Mouse (Mus musculus): ENCODE results near the gene Umodl1. TPM values are rescaled to one million over a fixed set of nuclear protein-coding genes. Genes with fewer than 3 reads are reported as not detected.
A peak's percentile ranks its signal among the peaks of the same experiment; 100 is the strongest.

The Umodl1 gene
- total RNA-seq, 2 experiments from 2014 or later = not detected

DNA sequence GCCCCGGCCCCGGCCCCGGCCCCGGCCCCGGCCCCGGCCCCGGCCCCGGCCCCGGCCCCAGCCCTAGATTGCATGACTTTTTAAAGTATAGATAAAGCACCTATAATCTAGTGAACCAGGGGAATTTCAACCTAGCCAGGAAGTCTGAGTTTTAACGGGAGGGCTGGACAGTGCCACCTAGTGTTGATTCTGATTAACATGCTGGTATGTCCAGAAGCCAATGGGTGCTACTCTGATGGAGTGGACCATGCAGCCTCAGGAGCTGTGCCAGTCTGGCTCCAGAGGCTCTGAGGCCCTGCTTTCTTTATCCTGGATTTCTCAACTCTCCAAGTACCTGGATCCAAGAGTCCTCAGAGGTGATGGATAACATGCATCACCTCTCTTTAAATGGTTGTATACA lies 35.8 kb downstream of the Umodl1 start:
- no peak for ATAC-seq (replicated peaks; ENCODE audit: low FRiP score, poor library complexity, severe bottlenecking)

- ATAC-seq (replicated peaks; ENCODE audit: low FRiP score, poor library complexity, severe bottlenecking) = 0 out of 2 replicates have a peak, but pooled peaks have one; percentile 30
Measured at GRCm38 (mm10) chr17:30996296-30996695, 41.9 kb downstream of the Umodl1 start.

GRCm38 (mm10) chr17:31000897-31001296 lies 46.5 kb downstream of the Umodl1 start:
- ATAC-seq (replicated peaks; ENCODE audit: low FRiP score, poor library complexity, severe bottlenecking) = no peak

GRCm38 (mm10) chr17:31002613-31003012 lies 48.2 kb downstream of the Umodl1 start:
- ATAC-seq (replicated peaks; ENCODE audit: low FRiP score, poor library complexity, severe bottlenecking) = no peak

DNA sequence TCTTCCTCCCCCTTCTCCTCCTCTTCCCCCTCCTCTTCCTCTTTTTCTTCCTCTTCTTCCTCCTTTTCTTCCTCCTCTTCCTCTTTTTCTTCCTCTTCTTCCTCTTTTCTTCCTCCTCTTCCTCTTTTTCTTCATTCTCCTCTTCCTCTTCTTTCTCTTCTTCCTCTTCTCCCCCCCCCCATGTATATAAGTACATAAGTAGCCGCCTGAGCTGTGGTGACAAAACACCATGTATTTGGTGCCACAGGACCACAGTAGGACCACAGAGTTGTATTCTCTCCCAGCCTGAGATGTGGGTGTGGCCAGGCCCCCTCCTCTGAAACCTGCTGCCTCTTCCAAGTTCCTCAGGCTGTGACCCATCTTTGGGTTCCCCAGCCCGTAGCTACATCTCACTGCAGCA lies 50.8 kb downstream of the Umodl1 start:
- no peak for ATAC-seq (replicated peaks; ENCODE audit: low FRiP score, poor library complexity, severe bottlenecking)

DNA sequence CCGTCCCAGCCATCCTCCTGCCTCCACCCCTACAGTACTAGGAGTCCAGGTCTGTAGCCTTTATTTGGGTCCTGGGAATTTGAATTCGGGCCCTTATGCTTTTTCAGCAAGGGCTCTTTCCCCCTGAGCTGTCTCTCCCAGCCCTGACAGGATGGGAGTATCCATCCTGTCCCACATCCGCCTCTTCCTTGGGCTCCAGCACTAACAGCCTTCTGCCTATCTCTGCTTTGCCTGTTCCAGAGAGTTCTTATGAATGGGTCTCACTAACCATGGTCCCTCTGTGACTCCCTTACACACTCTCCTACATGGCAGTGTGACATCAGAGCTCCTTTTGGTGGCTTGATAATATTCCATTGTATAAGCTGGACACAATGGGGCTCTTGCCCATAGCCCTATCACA lies 52.9 kb downstream of the Umodl1 start:
- ATAC-seq (replicated peaks; ENCODE audit: low FRiP score, poor library complexity, severe bottlenecking) = no peak

GRCm38 (mm10) chr17:31008416-31008815 lies 54.0 kb downstream of the Umodl1 start:
- ATAC-seq (replicated peaks; ENCODE audit: low FRiP score, poor library complexity, severe bottlenecking) = no peak

DNA sequence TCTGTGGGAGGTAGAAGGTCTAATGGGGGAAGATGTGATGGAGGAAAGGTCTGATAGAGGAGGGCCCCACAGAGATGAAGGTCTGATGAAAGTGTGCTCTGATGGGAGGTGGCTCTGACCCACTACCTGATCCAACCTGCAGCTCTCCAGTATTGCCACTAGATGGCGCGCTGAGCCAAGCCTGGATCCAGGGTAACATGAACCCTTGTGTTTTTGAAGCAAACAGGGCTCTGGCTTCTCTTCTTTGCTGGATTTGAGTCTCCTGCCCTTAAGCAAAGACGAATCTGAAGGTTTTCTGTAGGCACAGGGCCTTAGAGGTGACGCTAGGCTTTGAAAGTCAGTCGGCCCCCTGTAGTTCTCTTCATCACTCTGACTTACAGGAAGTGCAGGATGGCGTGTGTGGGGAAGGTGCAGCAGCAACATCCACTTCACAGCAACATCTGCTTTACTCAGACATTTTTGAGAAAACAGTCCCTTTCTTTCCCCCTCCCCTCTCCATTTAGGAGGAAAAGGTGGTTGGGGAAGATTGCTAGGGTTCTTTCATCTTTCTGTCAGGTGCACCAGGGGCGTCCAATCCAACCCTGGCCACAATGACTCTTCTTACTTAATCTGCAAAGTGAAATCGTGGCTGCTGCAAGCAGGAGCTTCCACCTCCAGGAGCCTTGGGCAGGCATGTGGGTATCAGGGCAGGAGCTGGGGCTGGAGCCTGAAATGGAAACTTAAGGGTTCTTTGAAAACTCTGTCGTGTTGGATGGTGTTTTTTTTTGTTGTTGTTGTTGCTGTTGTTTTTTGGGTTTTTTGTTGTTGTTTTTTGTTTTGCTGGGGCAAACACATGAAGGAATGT lies 57.3 kb downstream of the Umodl1 start:
- ATAC-seq (replicated peaks; ENCODE audit: low FRiP score, poor library complexity, severe bottlenecking) = peak; percentile 64; the same call in 1 of the 2 replicates

DNA sequence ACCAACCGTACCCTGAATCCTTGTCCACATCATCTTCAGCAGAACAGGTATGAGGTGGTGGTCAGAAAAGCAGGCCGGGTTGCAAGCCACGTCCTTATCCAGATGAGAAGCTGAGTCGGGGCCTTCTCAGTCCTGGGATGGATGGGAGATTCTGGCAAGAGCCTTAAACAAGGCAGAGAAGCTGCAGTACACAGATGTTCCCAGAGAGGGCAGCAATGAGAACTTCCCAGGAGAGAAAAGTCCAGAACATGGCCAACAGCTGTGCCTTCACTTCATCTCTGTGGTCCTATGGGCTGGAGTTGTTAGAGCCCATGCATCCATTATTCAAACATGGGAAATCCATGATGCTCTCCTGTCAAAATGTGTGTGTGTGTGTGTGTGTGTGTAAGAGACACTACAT lies 63.8 kb downstream of the Umodl1 start:
- ATAC-seq (replicated peaks; ENCODE audit: low FRiP score, poor library complexity, severe bottlenecking) = 0 out of 2 replicates have a peak, but pooled peaks have one; percentile 56

DNA sequence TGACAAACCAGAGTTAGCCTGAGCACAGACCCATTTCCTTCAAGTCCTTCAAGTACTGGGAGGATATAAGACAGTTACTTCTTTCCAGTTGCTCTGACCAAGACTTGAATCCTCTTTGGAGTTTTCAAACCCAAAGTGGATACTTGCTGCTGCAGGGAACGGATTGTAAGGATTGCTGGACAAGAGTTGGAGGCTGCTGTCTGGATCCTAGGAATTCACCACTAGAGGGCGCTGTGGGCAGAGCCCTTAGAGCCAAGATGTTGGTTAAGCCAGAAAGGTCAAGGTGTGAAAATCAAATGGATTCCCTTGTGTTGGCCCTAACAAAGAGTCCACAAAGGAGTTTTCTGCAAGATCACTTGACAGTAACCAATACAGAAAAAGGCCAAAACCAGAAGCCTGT lies 65.1 kb downstream of the Umodl1 start:
- peak; percentile 69; the same call in 1 of the 2 replicates for ATAC-seq (replicated peaks; ENCODE audit: low FRiP score, poor library complexity, severe bottlenecking)

DNA sequence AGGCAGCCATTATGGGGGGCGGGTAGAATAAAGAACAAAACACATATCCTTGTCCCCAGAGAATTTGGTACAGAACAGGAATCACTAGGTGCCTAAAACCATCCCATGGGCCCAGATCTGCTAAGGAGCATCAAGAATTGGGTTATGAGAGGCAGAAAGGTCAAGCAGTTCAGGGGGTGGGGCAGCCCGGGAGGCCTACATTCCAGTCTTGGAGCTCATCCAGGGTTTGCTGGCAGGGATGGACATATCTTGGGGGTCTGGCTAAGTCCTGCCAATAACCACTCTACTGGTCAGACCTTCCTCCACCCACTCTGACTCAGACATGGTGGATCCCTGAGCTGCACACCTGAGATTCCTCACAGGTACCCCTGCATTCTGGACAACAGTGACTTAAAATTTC lies 65.6 kb downstream of the Umodl1 start:
- no peak for ATAC-seq (replicated peaks; ENCODE audit: low FRiP score, poor library complexity, severe bottlenecking)

- ATAC-seq (replicated peaks; ENCODE audit: low FRiP score, poor library complexity, severe bottlenecking) = no peak
Measured at GRCm38 (mm10) chr17:31021276-31021675, 66.8 kb downstream of the Umodl1 start.

GRCm38 (mm10) chr17:31024125-31024781 lies 69.8 kb downstream of the Umodl1 start:
- no peak for ATAC-seq (replicated peaks; ENCODE audit: low FRiP score, poor library complexity, severe bottlenecking)

DNA sequence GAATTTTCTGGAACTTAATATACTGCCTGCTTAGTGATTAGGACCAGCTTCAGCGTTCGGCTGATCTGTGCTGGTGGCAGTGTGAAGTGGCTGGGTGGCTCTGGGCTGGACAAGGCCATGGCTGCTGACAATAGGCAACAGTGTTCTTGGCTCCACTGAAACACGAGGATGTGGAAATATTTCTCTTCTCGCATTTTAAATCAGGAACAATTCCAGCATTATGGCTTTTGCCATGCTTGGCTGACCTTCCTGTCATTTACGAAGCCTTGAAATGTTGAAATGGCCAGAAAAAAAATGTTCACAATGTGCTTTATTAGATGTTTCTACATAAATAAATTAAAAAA lies 70.3 kb downstream of the Umodl1 start:
- ATAC-seq (replicated peaks; ENCODE audit: low FRiP score, poor library complexity, severe bottlenecking) = no peak

GRCm38 (mm10) chr17:31026986-31027385 lies 72.5 kb downstream of the Umodl1 start:
- no peak for ATAC-seq (replicated peaks; ENCODE audit: low FRiP score, poor library complexity, severe bottlenecking)

DNA sequence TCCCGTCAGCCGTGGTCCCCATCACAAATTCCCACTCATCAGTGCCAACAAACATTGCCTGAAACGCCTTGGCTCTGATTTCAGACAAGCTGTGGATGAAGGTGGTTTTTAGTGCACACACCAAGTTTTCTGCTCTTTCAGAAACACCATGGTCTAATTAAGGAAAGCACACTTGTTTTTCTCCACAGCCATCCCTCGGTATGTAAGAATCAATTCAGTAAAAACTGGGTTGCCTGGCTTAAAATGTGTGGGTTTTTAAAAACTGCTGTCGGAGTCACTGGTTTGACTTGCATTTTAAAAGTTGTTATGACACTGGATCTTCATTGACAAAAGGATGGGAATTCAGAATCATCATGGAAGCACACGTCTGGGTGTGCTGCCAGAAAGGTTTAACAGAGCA lies 73.3 kb downstream of the Umodl1 start:
- no peak for ATAC-seq (replicated peaks; ENCODE audit: low FRiP score, poor library complexity, severe bottlenecking)

DNA sequence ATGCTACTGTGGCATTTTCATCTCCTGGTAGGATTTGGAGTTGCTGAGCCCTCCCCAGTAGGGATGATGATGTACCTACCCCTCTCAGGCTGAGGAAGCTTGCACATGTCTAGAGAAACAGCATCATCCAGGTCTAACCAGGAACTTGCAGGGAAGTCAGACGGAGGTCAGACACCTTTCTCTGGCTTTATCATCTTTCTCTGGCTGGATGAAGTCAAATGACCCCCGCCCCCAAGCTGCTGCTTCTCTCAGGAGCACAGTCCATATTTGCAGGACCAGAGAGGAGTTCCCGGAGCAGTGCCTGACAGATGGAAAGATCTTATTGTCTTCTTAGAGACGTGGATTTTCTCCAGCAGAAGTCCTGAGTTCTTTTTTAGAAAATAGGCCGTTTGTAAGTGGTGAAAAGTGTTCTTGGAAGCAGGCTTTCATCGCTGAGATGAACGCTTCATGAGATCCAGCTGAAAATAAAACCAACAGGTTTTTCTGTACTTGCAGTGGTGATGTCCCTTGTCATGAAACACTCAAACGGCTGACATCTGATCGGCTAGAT lies 74.5 kb downstream of the Umodl1 start:
- ATAC-seq (replicated peaks; ENCODE audit: low FRiP score, poor library complexity, severe bottlenecking) = no peak

- no peak for ATAC-seq (replicated peaks; ENCODE audit: low FRiP score, poor library complexity, severe bottlenecking)
Measured at GRCm38 (mm10) chr17:31029407-31029806, 75.0 kb downstream of the Umodl1 start.

DNA sequence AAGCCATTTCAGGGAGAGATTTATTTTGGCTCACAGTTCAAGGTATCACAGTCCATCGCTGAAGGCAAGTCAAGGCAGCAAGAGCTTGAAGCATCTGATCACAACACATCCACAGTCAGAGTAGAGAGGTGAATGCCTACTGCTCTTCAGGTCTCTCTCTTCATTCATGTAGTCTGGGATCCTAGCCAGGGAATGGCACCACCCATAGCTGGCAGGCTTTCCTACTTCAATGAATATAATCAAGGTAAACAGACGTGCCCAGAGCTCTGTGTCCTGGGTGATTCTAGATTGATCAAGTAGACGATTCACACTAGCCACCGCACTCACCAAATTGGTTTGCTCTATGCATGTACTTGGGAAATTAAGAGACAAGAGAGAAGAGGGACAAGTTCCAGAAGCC lies 77.9 kb downstream of the Umodl1 start:
- ATAC-seq (replicated peaks; ENCODE audit: low FRiP score, poor library complexity, severe bottlenecking) = no peak

DNA sequence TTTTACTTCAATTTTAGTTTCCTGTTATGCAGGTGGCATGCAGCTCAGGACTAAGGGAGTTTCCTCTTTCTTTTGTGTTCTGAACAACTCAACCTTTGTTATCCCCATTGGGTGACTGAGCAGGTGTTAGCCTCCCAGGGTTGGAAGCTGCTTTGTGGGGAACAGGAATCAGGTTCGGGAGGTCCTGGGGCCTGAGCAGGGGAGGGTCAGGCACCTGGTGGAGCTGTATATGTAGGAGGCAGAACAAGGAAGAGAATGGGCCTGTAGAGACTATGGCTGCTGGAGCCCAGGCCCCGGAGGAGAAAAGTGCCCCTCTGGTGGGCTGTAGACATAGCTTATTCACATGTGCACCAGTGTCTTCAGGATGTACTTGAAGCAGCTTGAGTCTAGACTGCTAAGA lies 78.8 kb downstream of the Umodl1 start:
- ATAC-seq (replicated peaks; ENCODE audit: low FRiP score, poor library complexity, severe bottlenecking) = no peak

DNA sequence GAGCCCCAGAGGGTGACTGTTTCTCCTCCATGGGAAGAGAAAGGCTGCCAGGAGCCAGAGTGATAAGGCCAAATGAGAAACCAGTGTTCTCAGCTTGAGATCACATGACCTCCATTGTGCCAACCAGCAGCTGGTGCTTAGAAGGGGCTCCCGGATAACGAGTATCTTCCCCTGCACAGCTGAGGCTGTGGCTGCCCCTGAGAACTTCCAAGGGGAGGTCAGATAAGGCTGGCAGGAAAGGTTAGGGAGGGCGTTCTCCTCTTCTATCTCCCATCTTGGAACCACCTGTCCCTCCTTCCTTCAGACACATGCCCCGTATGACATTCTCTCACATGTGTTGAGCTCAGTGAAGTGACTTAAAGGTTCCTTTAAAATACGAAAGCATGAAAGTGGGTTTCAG lies 79.7 kb downstream of the Umodl1 start:
- peak; percentile 57 for ATAC-seq (replicated peaks; ENCODE audit: low FRiP score, poor library complexity, severe bottlenecking)
